Mouse (Mus musculus) liver, embryonic 14.5 days (tissue): ENCODE results near the gene Mgat5. TPM values are rescaled to one million over a fixed set of nuclear protein-coding genes. Genes with fewer than 3 reads are reported as not detected.

Experiments
- ATAC-seq: fragments of 200-750 bp; cut with Nextera tagmentation; 2 replicates; pipeline ENCODE4 v1.8.0; 2017; ENCODE audit warnings: moderate number of reproducible peaks, mild to moderate bottlenecking, moderate library complexity; ENCODE audit not compliant: insufficient read depth
- DNase-seq, 3 experiments: peaks; one replicate each; pipeline ENCODE4 v3.0.0-alpha.2; 2012 to 2013; ENCODE audit warnings: low read depth in 3 of 3, low spot score in 3 of 3
- H3K27ac ChIP-seq: fragments of 300-500 bp; sonication (generic); 2 replicates; pipeline ENCODE4 v1.5.1; 2014; ENCODE audit warnings: moderate library complexity, mild to moderate bottlenecking, control low read depth, inconsistent platforms
- H3K27me3 ChIP-seq: fragments of 300-500 bp; sonication (generic); 2 replicates; pipeline ENCODE4 v1.6.1; 2014; ENCODE audit warnings: mild to moderate bottlenecking, low read length, moderate library complexity; ENCODE audit not compliant: control insufficient read depth, insufficient read depth
- H3K36me3 ChIP-seq: fragments of 300-500 bp; sonication (generic); replicated peaks from 2 replicates; pipeline ENCODE4 v1.6.1; 2014; ENCODE audit warnings: low read depth; ENCODE audit not compliant: control insufficient read depth, insufficient read depth
- H3K4me1 ChIP-seq, 2 experiments: fragments of 200-500 bp in 1 of 2; fragments of 300-500 bp in 1 of 2; sonication (generic) in 1 of 2; replicated peaks; 2 replicates each; pipeline ENCODE4 v1.6.1; 2012 to 2014; ENCODE audit warnings: antibody characterized with exemption in 1 of 2, inconsistent platforms in 1 of 2, low read length in 1 of 2; ENCODE audit not compliant: control insufficient read depth in 2 of 2, insufficient read depth in 2 of 2
- H3K4me2 ChIP-seq: fragments of 300-500 bp; sonication (generic); 2 replicates; pipeline ENCODE4 v1.6.1; 2014; ENCODE audit warnings: low read depth, mild to moderate bottlenecking, control low read depth, moderate library complexity
- H3K4me3 ChIP-seq, 2 experiments: fragments of 200-500 bp in 1 of 2; fragments of 300-500 bp in 1 of 2; sonication (generic) in 1 of 2; 2 replicates each; pipeline ENCODE4 v1.5.1; 2012 to 2014; ENCODE audit warnings: low read depth in 2 of 2, low read length in 2 of 2, mild to moderate bottlenecking in 2 of 2, control low read depth in 1 of 2, inconsistent platforms in 1 of 2, moderate library complexity in 1 of 2; ENCODE audit not compliant: insufficient read depth in 1 of 2
- H3K9ac ChIP-seq: fragments of 300-500 bp; sonication (generic); replicated peaks from 2 replicates; pipeline ENCODE4 v1.6.1; 2014; ENCODE audit warnings: mild to moderate bottlenecking, control low read depth, moderate library complexity
- H3K9me3 ChIP-seq: fragments of 300-500 bp; sonication (generic); 2 replicates; pipeline ENCODE4 v1.6.1; 2016; ENCODE audit warnings: low read length, mixed read lengths; ENCODE audit not compliant: control insufficient read depth
- CTCF ChIP-seq: IDR thresholded peaks from 2 replicates; pipeline ENCODE4 v1.5.1; 2016; ENCODE audit warnings: antibody characterized with exemption, low read depth, control low read depth
- EP300 ChIP-seq: IDR thresholded peaks from 2 replicates; pipeline ENCODE4 v1.6.1; 2016; ENCODE audit warnings: antibody characterized with exemption, low read depth
- WGBS: fragments of 180-500 bp; shearing (Covaris S2); extraction: QIAGEN DNeasy Blood & Tissue Kit; methylation state at CpG from one replicate; pipeline ENCODE4 v1.1.7; 2014; ENCODE audit not compliant: insufficient replicate concordance; 5-methylcytosine and 5-hydroxymethylcytosine counted together
- polyA plus RNA-seq, 2 experiments: library from polyadenylated mRNA; depleted of rRNA in 1 of 2; stranded (reverse) in 1 of 2; unstranded in 1 of 2; fragments of >200 nt; fragmentation: Nextera tagmentation in 1 of 2; extraction: Ambion mirVana in 1 of 2; gene quantifications; 2 replicates each; pipeline versions ENCODE4 v1.2.1 to v1.2.3; 2012 to 2014

Gene Mgat5
- polyA plus RNA-seq, 2 experiments, result 0.62 to 0.67 TPM

DNA sequence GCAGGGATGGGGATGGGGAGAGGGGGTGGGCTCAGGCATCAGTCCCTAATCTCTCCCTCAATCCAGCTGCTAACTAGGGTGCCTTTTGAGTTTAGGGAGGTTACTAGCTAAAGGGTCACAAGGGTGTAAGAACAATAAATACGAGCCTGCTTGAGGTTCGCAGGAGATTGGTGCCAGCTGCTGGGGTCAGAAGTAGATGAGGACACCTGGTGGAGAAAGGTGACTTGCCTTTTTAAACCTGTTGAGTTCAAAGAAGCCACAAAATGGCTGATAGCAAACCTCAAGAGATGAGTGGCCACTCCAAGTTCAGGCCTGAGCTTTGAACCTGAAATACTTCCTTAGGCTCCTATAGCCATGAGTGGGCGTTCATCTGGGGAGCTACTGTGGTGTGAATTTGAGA, 236.9 kb downstream of the Mgat5 start:
- DNase-seq (no peak), ATAC-seq (no peak)
- Histone ChIP-seq H3K9ac (no peak overlapping the region), H3K9me3 (no peaks in the 10 kb centered on the region), H3K4me1 (no peaks in the 10 kb centered on the region), H3K4me3 (no peak overlapping the region), H3K27ac (no peak overlapping the region), H3K4me2 (no peak overlapping the region), H3K27me3 (no peaks in the 10 kb centered on the region), H3K36me3 (no peaks in the 10 kb centered on the region)
- TF ChIP-seq EP300, result no peak
- TF ChIP-seq CTCF, result no peak
- 70% methylated on average over 3 of the region's 3 CpGs for WGBS

- Histone ChIP-seq H3K9ac (no peak overlapping the region), H3K27ac (no peak overlapping the region), H3K4me1 (no peaks in the 10 kb centered on the region), H3K9me3 (no peaks in the 10 kb centered on the region), H3K36me3 (no peaks in the 10 kb centered on the region), H3K4me2 (no peak overlapping the region), H3K4me3 (no peak overlapping the region), H3K27me3 (no peaks in the 10 kb centered on the region)
- TF ChIP-seq CTCF, result no peak
- no peak for TF ChIP-seq EP300
- 54% methylated on average over 14 of the region's 14 CpGs for WGBS
- ATAC-seq (no peak), DNase-seq (no peak)
Measured at GRCm38 (mm10) chr1:127442880-127443877, 238.4 kb downstream of the Mgat5 start.

- WGBS, result 68% methylated on average over 5 of the region's 5 CpGs
- H3K4me1 ChIP-seq, result no peaks in the 10 kb centered on the region
- no peaks in the 10 kb centered on the region for H3K27me3 ChIP-seq
- no peak for TF ChIP-seq CTCF
- no peak for TF ChIP-seq EP300
- DNase-seq, result no peak
- no peak overlapping the region for H3K4me2 ChIP-seq
- no peaks in the 10 kb centered on the region for H3K36me3 ChIP-seq
- H3K9me3 ChIP-seq, result no peaks in the 10 kb centered on the region
- H3K4me3 ChIP-seq, result no peak overlapping the region
- H3K27ac ChIP-seq, result no peak overlapping the region
- no peak for ATAC-seq
- no peak overlapping the region for H3K9ac ChIP-seq
Measured at GRCm38 (mm10) chr1:127444836-127445485, 240.1 kb downstream of the Mgat5 start.

DNA sequence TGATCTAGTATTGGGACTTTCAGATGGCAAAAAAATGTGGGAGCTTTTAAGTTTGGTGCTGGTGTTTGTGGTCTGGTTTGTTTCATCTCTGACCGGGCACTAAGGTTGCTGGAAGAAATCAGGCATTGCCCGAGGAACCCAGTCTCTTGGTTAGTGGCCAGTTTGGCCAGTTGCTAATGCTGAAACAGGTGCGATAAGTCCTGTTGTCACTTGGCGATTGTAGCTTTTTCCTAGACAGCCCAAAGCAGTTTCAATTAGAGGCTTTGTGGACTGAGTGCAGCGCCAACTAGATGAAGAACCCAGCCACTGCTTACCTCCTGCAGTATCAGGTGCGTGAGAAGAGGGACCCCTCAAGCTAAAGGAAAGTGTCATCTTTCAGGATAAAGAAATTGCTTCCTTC, 248.6 kb downstream of the Mgat5 start:
- no peaks in the 10 kb centered on the region for H3K36me3 ChIP-seq
- no peaks in the 10 kb centered on the region for H3K9me3 ChIP-seq
- H3K27ac ChIP-seq, result no peak overlapping the region
- ATAC-seq, result no peak
- no peaks in the 10 kb centered on the region for H3K27me3 ChIP-seq
- H3K9ac ChIP-seq, result no peak overlapping the region
- H3K4me2 ChIP-seq, result no peak overlapping the region
- 65% methylated on average over 6 of the region's 6 CpGs for WGBS
- TF ChIP-seq EP300, result no peak
- no peak for TF ChIP-seq CTCF
- no peaks in the 10 kb centered on the region for H3K4me1 ChIP-seq
- DNase-seq, result no peak
- no peak overlapping the region for H3K4me3 ChIP-seq

DNA sequence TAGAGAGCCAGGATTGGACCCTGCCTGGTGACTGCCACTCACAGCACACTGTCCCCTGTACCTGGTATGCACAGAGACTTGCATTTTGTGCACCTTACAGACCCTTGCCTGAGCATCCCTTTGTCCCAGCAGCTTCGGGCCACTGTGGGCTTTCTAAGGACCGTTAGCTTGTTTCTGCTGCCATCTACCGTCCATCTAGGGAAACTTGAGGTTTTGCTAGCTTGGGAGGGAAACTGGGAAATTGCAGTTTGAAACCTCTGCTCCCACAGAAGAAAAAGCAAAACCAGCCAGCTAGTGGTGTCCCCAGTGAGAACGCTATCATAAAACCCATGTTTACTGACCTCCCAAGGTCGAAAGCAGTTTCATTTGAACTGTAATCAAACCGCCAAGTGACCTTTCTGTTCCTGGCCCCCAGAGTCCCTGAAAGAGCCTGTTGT, 254.2 kb downstream of the Mgat5 start:
- ATAC-seq, result no peak
- peak in 1 of 3 experiments; percentile 5 for DNase-seq
- Histone ChIP-seq H3K4me2 (no peak overlapping the region), H3K27me3 (no peaks in the 10 kb centered on the region), H3K27ac (no peak overlapping the region), H3K4me1 (no peaks in the 10 kb centered on the region), H3K9me3 (no peaks in the 10 kb centered on the region), H3K4me3 (no peak overlapping the region), H3K9ac (no peak overlapping the region), H3K36me3 (no peaks in the 10 kb centered on the region)
- TF ChIP-seq EP300, result no peak
- TF ChIP-seq CTCF, result peak; percentile 72
- 18% methylated on average over 6 of the region's 6 CpGs for WGBS
